Mouse (Mus musculus) C2C12 (cell line): Measurements from ENCODE around the gene Ctcfl. TPM values are rescaled to one million over a fixed set of nuclear protein-coding genes. Genes with fewer than 3 reads are reported as not detected.

ENCODE experiments used
- H3K27me3 ChIP-seq: one replicate; pipeline ENCODE4 v1.6.1; 2011; ENCODE audit not compliant: control insufficient read depth, insufficient read depth, insufficient read length
- H3K36me3 ChIP-seq: one replicate; pipeline ENCODE4 v1.6.1; 2011; ENCODE audit not compliant: control insufficient read depth, insufficient read depth
- H3K4me3 ChIP-seq: one replicate; pipeline ENCODE4 v1.5.1; 2011; ENCODE audit warnings: mild to moderate bottlenecking, control low read depth; ENCODE audit not compliant: poor library complexity, insufficient read depth, severe bottlenecking
- H3K79me2 ChIP-seq: one replicate; pipeline ENCODE4 v1.6.1; 2011; ENCODE audit not compliant: control insufficient read depth, insufficient read depth
- H3K79me3 ChIP-seq: one replicate; pipeline ENCODE4 v1.6.1; 2011; ENCODE audit warnings: low read depth, control low read depth
- H3ac ChIP-seq: one replicate; pipeline ENCODE3; 2011; ENCODE audit warnings: low read depth; ENCODE audit not compliant: control insufficient read depth, insufficient read length
- CEBPB ChIP-seq: IDR thresholded peaks from one replicate; pipeline ENCODE4 v1.6.1; 2011; ENCODE audit warnings: low read depth, mild to moderate bottlenecking, control low read depth, moderate library complexity
- CTCF ChIP-seq: IDR thresholded peaks from one replicate; pipeline ENCODE4 v1.5.1; 2011; ENCODE audit not compliant: control insufficient read depth, insufficient read depth, insufficient read length
- FOSL1 ChIP-seq: IDR thresholded peaks from one replicate; pipeline ENCODE4 v1.8.0; 2011; ENCODE audit warnings: mild to moderate bottlenecking, low read length; ENCODE audit not compliant: poor library complexity, insufficient read depth, severe bottlenecking
- MAX ChIP-seq: IDR thresholded peaks from one replicate; pipeline ENCODE4 v1.6.1; 2011; ENCODE audit warnings: mild to moderate bottlenecking, control low read depth
- MYOD1 ChIP-seq: IDR thresholded peaks from one replicate; pipeline ENCODE4 v1.6.1; 2011; ENCODE audit warnings: low read depth; ENCODE audit not compliant: control insufficient read depth, insufficient read length
- MYOG ChIP-seq: IDR thresholded peaks from one replicate; pipeline ENCODE4 v1.6.1; 2011; ENCODE audit not compliant: control insufficient read depth, insufficient read length; ENCODE audit errors: extremely low read depth
- USF1 ChIP-seq: IDR thresholded peaks from one replicate; pipeline ENCODE4 v1.6.1; 2011; ENCODE audit warnings: low read depth, mild to moderate bottlenecking, control low read depth, moderate library complexity
- polyA plus RNA-seq: library from polyadenylated mRNA; unstranded; fragments of >200 nt; fragmentation: generic; extraction: Trizol; gene quantifications from one replicate; pipeline ENCODE4 v1.2.1, GENCODE M21; 2012; ENCODE audit warnings: missing spikeins

The Ctcfl gene
- polyA plus RNA-seq, 1 experiment = not detected

DNA sequence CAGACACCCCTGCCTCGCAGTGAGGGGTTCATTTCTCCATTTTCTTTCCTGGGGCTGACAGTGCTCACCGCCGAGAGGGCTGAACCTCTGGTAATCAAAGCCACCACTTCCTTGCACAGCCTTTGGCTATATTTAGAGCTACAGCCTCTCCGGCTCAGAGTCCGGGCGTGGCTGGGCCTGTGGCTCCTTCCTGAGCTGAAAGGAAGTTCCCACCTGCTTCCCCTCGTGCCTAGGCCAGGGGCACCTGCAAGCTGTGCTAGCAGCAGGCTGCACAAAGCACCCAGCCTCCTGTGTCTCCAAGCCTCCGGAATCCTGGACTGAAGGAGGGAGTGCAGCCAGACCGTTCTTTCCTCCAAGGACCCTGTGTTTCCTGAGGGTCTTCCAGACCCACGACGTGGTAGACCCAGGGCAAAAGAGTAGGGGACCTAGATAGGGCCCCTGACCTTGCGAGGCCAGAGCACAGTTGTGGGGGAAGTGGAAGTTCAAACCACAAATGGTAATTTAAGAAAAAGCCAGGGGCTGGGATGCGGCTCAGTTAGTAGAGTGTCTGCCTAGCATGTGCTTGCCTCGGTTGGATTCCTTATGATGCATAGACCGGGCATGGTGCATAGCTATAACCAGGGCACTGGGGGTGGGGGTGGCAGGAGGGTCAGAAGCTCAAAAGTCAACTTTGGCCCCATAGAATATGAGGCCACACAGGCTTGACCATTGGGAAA is 72.6 kb downstream of the Ctcfl start:
- TF ChIP-seq CTCF (no peak), MYOD1 (no peak), FOSL1 (no peak), USF1 (no peak), CEBPB (no peak), MAX (no peak), MYOG (no peak)
- H3ac ChIP-seq = no peak overlapping the region
- H3K27me3 ChIP-seq = peaks cover 6% of the 10 kb centered on the region
- H3K79me3 ChIP-seq = no peaks in the 10 kb centered on the region
- H3K36me3 ChIP-seq = no peaks in the 10 kb centered on the region
- no peak overlapping the region for H3K4me3 ChIP-seq
- no peaks in the 10 kb centered on the region for H3K79me2 ChIP-seq

DNA sequence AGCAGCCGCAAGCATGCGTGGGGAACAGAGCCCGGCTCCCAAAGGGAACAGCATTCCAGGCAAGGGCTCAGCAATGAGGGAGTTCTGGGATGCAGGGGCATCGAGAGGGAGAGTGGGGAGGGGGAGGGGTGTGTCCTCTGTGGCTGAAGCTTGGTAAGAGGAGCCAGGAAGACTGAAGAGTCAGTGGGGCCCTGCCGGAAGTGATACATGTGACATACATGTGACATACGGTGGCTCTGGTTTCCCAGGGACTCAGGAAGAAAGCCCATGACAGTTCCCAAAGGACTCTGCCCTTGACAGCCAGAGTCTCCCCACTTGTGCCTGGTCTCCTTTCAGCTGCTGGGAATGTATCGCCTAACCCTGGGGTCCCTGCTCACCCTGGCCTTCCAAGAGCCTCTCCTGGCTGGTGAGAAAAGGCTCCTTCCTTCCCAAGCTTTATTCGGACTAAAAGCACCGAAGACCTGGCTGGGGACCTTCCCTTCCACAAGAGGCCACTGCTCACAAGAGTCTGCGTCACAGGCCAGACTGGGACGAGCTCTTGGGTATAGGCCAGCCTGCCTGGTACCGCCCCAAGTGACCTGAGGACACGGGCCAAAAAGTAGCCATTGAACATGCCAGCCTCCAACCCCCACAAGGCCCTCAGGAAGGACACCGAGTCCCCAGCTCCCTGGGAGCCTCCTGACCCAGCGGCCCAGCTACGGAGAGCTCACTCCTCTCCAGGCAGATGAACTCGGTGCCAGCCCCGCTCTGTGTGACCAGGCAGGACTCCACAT is 74.9 kb downstream of the Ctcfl start:
- Histone ChIP-seq H3K4me3 (no peak overlapping the region), H3K79me3 (no peaks in the 10 kb centered on the region), H3ac (no peak overlapping the region), H3K79me2 (no peaks in the 10 kb centered on the region), H3K36me3 (no peaks in the 10 kb centered on the region), H3K27me3 (no peaks in the 10 kb centered on the region)
- TF ChIP-seq CTCF (no peak), MYOG (no peak), MYOD1 (no peak), USF1 (no peak), MAX (no peak), CEBPB (no peak), FOSL1 (no peak)

Other genes starting within 250 kb of the Ctcfl start
- 0.01 TPM for gene Bmp7, start 179.2 kb downstream of the Ctcfl start, polyA plus RNA-seq
- not detected for gene Spo11, start 141.8 kb downstream of the Ctcfl start, polyA plus RNA-seq
- 83.7 TPM for gene Rae1, start 119.4 kb downstream of the Ctcfl start, polyA plus RNA-seq
- gene Rbm38, start 99.0 kb downstream of the Ctcfl start, polyA plus RNA-seq = 31.3 TPM
- not detected for gene Pck1, start 33.5 kb upstream of the Ctcfl start, polyA plus RNA-seq
- gene Zbp1, start 99.4 kb upstream of the Ctcfl start, polyA plus RNA-seq = 0.08 TPM
- gene Pmepa1, start 157.0 kb upstream of the Ctcfl start, polyA plus RNA-seq = 180 TPM